Mouse (Mus musculus) heart, embryonic 11.5 days (tissue): ENCODE data around the gene Zfp553. TPM values are rescaled to one million over a fixed set of nuclear protein-coding genes. Genes with fewer than 3 reads are reported as not detected.
A peak's percentile ranks its signal among the peaks of the same experiment; 100 is the strongest.

Experiments
- ATAC-seq: fragments of 200-750 bp; cut with Nextera tagmentation; replicated peaks from 2 replicates; pipeline ENCODE4 v1.8.0; 2017; ENCODE audit warnings: moderate library complexity; ENCODE audit not compliant: insufficient number of reproducible peaks, low FRiP score, low TSS enrichment
- H3K27ac ChIP-seq: fragments of 300-500 bp; sonication (generic); 2 replicates; pipeline ENCODE4 v1.5.1; 2014; ENCODE audit warnings: mild to moderate bottlenecking, low read depth, low read length
- H3K27me3 ChIP-seq: fragments of 300-500 bp; sonication (generic); 2 replicates; pipeline ENCODE4 v1.6.1; 2014; ENCODE audit warnings: mild to moderate bottlenecking, low read length, mixed read lengths; ENCODE audit not compliant: control insufficient read depth, insufficient read depth
- H3K36me3 ChIP-seq: fragments of 300-500 bp; sonication (generic); 2 replicates; pipeline ENCODE4 v1.6.1; 2014; ENCODE audit warnings: mild to moderate bottlenecking, low read length, moderate library complexity, mixed read lengths; ENCODE audit not compliant: control insufficient read depth, insufficient read depth
- H3K4me1 ChIP-seq: fragments of 300-500 bp; sonication (generic); 2 replicates; pipeline ENCODE4 v1.6.1; 2014; ENCODE audit warnings: low read length; ENCODE audit not compliant: control insufficient read depth, insufficient read depth
- H3K4me2 ChIP-seq: fragments of 300-500 bp; sonication (generic); 2 replicates; pipeline ENCODE4 v1.6.1; 2014; ENCODE audit warnings: mild to moderate bottlenecking, moderate library complexity
- H3K4me3 ChIP-seq: fragments of 300-500 bp; sonication (generic); 2 replicates; pipeline ENCODE4 v1.5.1; 2014; ENCODE audit warnings: low read depth, low read length
- H3K9ac ChIP-seq: fragments of 300-500 bp; sonication (generic); 2 replicates; pipeline ENCODE4 v1.6.1; 2014; ENCODE audit warnings: mild to moderate bottlenecking, low read depth, low read length, moderate library complexity
- H3K9me3 ChIP-seq: fragments of 300-500 bp; sonication (generic); replicated peaks from 2 replicates; pipeline ENCODE4 v1.6.1; 2016; ENCODE audit warnings: low read length; ENCODE audit not compliant: control insufficient read depth
- WGBS: fragments of 180-500 bp; shearing (Covaris S2); extraction: QIAGEN DNeasy Blood & Tissue Kit; methylation state at CpG from one replicate; pipeline ENCODE4 v1.1.7; 2014; ENCODE audit not compliant: insufficient replicate concordance; 5-methylcytosine and 5-hydroxymethylcytosine counted together
- polyA plus RNA-seq: library from polyadenylated mRNA; unstranded; fragments of >200 nt; fragmentation: Nextera tagmentation; extraction: Ambion mirVana; gene quantifications from 2 replicates; pipeline ENCODE4 v1.2.1, GENCODE M21; 2014

Gene Zfp553
- polyA plus RNA-seq, 1 experiment from 2014 or later, result 12.3 TPM

GRCm38 (mm10) chr7:127270666-127271065 lies 37.8 kb downstream of the Zfp553 start:
- H3K9ac ChIP-seq, result no peak overlapping the region
- H3K27ac ChIP-seq, result no peak overlapping the region
- no peaks in the 10 kb centered on the region; the same call in 1 of the 2 replicates for H3K9me3 ChIP-seq
- 89% methylated on average over 5 of the region's 5 CpGs for whole genome bisulfite sequencing
- no peak for ATAC-seq
- H3K4me1 ChIP-seq, result peaks cover 11% of the 10 kb centered on the region
- peaks cover 7% of the 10 kb centered on the region for H3K36me3 ChIP-seq
- no peak overlapping the region for H3K4me2 ChIP-seq
- H3K27me3 ChIP-seq, result no peaks in the 10 kb centered on the region
- H3K4me3 ChIP-seq, result no peak overlapping the region

DNA sequence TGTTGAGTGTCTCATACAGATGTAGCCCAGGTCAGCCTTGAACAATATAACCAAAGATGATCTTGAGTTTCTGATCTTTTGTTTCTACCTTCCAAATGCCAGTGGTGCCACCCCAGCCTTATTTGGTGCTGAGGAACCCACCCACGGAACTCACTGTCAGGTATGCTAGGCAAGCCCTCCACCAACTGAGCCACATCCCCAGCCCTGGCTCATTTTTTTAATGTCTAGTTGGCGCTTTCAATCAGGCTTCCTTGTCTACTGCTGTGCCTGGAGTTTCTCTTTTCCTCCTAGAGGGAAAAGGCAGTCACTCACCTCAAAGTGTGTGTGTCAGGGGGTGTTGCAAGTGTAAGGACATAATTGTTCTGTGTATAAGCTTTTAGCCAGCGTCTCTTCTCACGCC lies 38.2 kb downstream of the Zfp553 start:
- H3K4me1 ChIP-seq, result peaks cover 11% of the 10 kb centered on the region
- H3K27me3 ChIP-seq, result no peaks in the 10 kb centered on the region
- 89% methylated on average over 4 of the region's 4 CpGs for WGBS
- no peaks in the 10 kb centered on the region; the same call in 1 of the 2 replicates for H3K9me3 ChIP-seq
- no peak for ATAC-seq
- no peak overlapping the region for H3K4me3 ChIP-seq
- H3K36me3 ChIP-seq, result peaks cover 7% of the 10 kb centered on the region
- H3K4me2 ChIP-seq, result no peak overlapping the region
- no peak overlapping the region for H3K9ac ChIP-seq
- H3K27ac ChIP-seq, result no peak overlapping the region

DNA sequence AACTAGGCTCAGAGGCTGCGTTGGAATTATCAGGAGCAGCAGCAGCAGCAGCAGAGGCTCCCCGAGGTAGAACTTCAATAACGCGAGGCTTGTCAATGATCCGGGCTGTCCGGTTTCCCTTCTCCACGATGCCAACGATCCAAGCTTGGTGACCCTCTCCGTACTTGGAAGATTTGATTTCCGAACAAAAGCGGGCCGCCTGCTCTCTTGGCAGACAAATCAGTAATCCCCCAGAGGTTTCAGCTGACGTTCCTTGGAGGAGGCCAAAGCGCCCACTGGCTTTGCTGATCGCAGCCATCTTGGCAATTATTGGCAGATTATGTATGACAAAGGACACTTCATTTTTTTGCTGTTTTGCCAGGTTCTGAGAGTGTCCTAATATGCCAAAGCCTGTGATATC lies 39.7 kb downstream of the Zfp553 start:
- no peaks in the 10 kb centered on the region; the same call in 1 of the 2 replicates for H3K9me3 ChIP-seq
- no peak overlapping the region for H3K27ac ChIP-seq
- H3K4me1 ChIP-seq, result peaks cover 11% of the 10 kb centered on the region
- H3K27me3 ChIP-seq, result no peaks in the 10 kb centered on the region
- peak overlapping the region; percentile 72 for H3K4me2 ChIP-seq
- peak overlapping the region; percentile 81; the same call in 1 of the 2 replicates for H3K4me3 ChIP-seq
- H3K36me3 ChIP-seq, result peaks cover 7% of the 10 kb centered on the region
- no peak overlapping the region for H3K9ac ChIP-seq
- ATAC-seq, result no peak
- WGBS, result 93% methylated on average over 15 of the region's 15 CpGs

DNA sequence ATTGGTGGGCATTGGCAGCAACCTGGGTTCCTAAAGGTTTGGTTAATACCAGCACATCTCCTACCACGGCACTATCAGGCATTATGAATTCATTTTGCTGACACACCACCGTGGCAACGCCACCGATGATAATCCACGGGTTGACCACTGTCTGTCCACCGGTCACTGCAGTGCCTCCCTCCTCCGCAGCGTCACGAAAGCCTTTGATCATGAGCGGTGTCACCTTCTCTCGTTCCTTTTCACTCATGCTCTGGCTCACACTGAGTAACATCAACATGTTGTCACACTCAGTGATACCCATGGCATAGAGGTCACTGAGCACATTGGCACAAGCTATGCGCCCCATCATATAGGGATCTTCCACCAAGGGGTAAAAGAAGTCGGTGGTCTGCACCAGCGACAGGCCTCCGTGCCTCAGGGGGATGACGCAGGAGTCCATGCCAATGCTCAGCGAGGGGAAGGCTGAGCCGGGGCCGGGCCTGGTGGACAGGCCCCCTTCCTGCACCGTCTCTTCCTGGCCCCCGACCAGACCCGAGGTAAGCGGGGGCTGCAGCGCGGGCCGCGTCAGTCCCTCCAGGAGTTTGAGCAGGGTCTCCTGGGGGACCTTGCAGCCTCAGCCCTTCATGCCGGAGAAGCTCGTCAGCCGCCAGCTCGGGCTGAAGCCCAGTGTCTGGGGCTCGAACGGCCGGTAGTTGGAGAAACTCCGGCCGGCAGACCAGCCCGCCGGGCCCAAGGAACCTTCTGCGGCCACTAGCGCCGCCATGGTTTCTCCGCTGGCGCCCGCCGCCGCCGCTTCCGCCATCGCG lies 40.5 kb downstream of the Zfp553 start:
- no peaks in the 10 kb centered on the region for H3K27me3 ChIP-seq
- 12% methylated on average over 50 of the region's 50 CpGs for WGBS
- peak overlapping the region; percentile 79 for H3K27ac ChIP-seq
- peak; percentile 44 for ATAC-seq
- no peaks in the 10 kb centered on the region; the same call in 1 of the 2 replicates for H3K9me3 ChIP-seq
- H3K36me3 ChIP-seq, result peaks cover 7% of the 10 kb centered on the region
- H3K9ac ChIP-seq, result peak overlapping the region; percentile 92
- H3K4me1 ChIP-seq, result peaks cover 11% of the 10 kb centered on the region
- peak overlapping the region; percentile 81 for H3K4me3 ChIP-seq
- H3K4me2 ChIP-seq, result peak overlapping the region; percentile 72

DNA sequence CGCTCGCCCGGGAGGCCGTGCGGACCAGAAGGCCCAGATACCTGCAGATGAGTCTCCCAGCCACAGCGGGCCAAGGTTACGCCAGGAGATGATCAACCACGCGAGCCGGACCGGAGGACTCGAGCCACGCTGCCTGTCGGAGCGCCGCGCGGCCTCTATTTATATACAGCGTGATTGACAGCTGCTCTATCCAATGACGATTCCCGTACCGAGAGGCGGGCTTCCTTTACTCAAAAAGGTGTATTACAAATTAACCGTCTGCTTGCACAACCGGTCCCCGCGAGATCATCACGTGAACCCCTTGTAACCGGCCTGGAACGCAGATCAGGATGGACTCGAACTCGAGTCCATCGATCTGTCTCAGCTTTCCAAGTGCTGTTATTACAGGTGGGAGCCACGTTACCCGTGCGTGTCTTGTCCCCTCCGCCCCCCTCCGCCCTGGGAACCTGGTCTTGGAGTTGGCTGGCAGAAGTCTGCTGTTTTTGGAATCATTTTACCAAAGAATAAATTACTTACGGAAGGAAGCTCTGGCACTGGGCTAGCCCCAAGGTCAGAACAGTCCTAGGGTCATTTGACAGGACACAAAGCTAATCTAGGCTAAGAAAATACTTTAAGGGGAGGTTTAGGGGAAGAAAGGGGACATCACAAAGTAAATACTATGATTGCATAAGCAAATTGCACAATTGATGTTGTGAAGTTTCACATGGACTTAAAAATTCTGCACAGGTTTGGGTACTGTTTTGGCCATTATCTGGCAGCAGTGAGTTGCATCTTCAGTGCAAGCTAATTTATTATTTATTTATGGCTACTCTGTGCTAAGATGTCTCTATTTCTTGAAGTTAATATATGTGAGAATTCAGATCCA lies 41.3 kb downstream of the Zfp553 start, which contains the start of gene Sephs2:
Gene Sephs2 (minus strand): TSS at position 131 of the 865 bp plus-strand sequence.
- Histone ChIP-seq H3K9ac (peak within 1 kb of the TSS; percentile 92), H3K4me1 (peaks cover 11% of the 10 kb centered on the region), H3K4me2 (peak within 1 kb of the TSS; percentile 72), H3K9me3 (no peaks in the 10 kb centered on the region), H3K4me3 (peak within 1 kb of the TSS; percentile 81), H3K27me3 (no peaks in the 10 kb centered on the region), H3K27ac (peak within 1 kb of the TSS; percentile 79), H3K36me3 (peaks cover 7% of the 10 kb centered on the region)
- ATAC-seq, result peak; percentile 90
- WGBS, result 3% methylated on average over 39 of the region's 39 CpGs

DNA sequence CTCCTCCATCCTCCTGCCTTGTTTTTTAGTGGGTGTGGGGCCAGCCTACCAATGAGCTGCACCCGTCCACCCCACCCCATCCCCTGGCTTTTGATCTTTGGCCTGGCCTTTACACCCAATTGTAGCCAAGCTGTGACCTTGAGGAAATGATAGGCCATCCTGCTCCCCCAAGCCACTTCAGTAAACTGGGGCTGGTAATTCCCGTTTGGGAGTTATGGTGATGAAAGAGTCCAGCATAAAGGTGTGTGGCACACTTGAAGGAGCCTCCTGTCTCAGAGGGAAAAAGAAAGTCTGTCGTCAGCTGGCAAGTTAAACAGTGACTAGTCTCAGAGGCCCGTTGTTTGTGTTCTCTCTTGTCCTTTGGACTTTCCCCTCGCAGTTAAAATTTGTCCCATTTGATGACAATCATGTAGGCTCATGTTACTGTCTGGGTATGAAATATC lies 43.7 kb downstream of the Zfp553 start:
- ATAC-seq, result no peak
- H3K4me2 ChIP-seq, result no peak overlapping the region
- H3K27ac ChIP-seq, result no peak overlapping the region
- peaks cover 4% of the 10 kb centered on the region; the same call in 1 of the 2 replicates for H3K36me3 ChIP-seq
- no peak overlapping the region for H3K4me3 ChIP-seq
- no peaks in the 10 kb centered on the region for H3K9me3 ChIP-seq
- H3K4me1 ChIP-seq, result peaks cover 11% of the 10 kb centered on the region
- no peaks in the 10 kb centered on the region for H3K27me3 ChIP-seq
- WGBS, result 72% methylated on average over 5 of the region's 5 CpGs
- no peak overlapping the region for H3K9ac ChIP-seq

GRCm38 (mm10) chr7:127278311-127278710 lies 45.5 kb downstream of the Zfp553 start:
- no peak overlapping the region for H3K9ac ChIP-seq
- no peak for ATAC-seq
- H3K36me3 ChIP-seq, result no peaks in the 10 kb centered on the region
- H3K4me2 ChIP-seq, result no peak overlapping the region
- WGBS, result 25% methylated on average over 8 of the region's 8 CpGs
- H3K4me1 ChIP-seq, result no peaks in the 10 kb centered on the region; the same call in none of the 2 replicates
- H3K4me3 ChIP-seq, result no peak overlapping the region
- H3K27me3 ChIP-seq, result no peaks in the 10 kb centered on the region
- H3K9me3 ChIP-seq, result no peaks in the 10 kb centered on the region
- H3K27ac ChIP-seq, result no peak overlapping the region

DNA sequence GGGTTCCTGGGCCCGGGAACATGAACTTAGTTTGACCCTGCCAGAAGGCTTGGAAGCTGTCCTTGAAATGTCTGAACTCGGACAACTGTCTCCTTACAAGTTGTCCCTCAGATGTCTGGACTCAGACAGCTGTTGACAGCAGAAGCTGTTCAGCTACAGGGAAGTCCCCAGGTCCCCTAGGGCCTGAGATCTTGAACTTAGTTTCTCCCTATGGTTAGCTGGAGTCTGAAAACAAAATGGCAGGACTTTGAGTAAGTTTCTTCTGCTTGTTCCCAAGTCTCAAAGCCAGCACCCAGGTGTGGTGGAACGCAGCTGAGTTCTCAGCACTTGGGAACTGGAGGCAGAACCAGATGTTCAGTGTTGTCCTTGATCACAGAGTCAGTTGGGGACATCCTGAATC lies 47.2 kb downstream of the Zfp553 start:
- Histone ChIP-seq H3K4me2 (no peak overlapping the region), H3K9ac (no peak overlapping the region), H3K36me3 (no peaks in the 10 kb centered on the region), H3K4me1 (no peaks in the 10 kb centered on the region; the same call in 1 of the 2 replicates), H3K4me3 (no peak overlapping the region), H3K9me3 (no peaks in the 10 kb centered on the region), H3K27ac (no peak overlapping the region), H3K27me3 (no peaks in the 10 kb centered on the region)
- ATAC-seq, result no peak
- 43% methylated on average over 3 of the region's 3 CpGs for WGBS
